Mouse (Mus musculus): Measurements from ENCODE around the gene Ms4a6b. TPM values are rescaled to one million over a fixed set of nuclear protein-coding genes. Genes with fewer than 3 reads are reported as not detected.
"Not testable (repeated sequence)": the region's sequence is repeated elsewhere in the genome, so short reads cannot be mapped to it uniquely, and the experiment has no call there.

The Ms4a6b gene
- polyA plus RNA-seq, 1 experiment from 2014 or later: 9.6 TPM

GRCm38 (mm10) chr19:11533888-11534445, 17.7 kb downstream of the Ms4a6b start:
- Histone ChIP-seq H3K27me3 (no peaks in the 10 kb centered on the region), H3K4me3 (replicated peaks) (no peak overlapping the region), H3K4me1 (no peaks in the 10 kb centered on the region), H3K4me2 (replicated peaks) (no peak overlapping the region), H3K27ac (replicated peaks) (no peak overlapping the region), H3K9ac (no peak overlapping the region), H3K36me3 (no peaks in the 10 kb centered on the region), H3K9me3 (replicated peaks) (no peaks in the 10 kb centered on the region)
- ATAC-seq (ENCODE audit: insufficient number of reproducible peaks, low FRiP score, low TSS enrichment, low read depth): no peak
- 52% methylated on average over 2 of the region's 2 CpGs for WGBS

- Histone ChIP-seq H3K27ac (replicated peaks) (no peak within 1 kb of the TSS), H3K4me3 (replicated peaks) (no peak within 1 kb of the TSS), H3K9ac (no peak within 1 kb of the TSS), H3K9me3 (replicated peaks) (no peaks in the 10 kb centered on the region), H3K4me2 (replicated peaks) (no peak within 1 kb of the TSS), H3K4me1 (no peaks in the 10 kb centered on the region), H3K27me3 (no peaks in the 10 kb centered on the region), H3K36me3 (no peaks in the 10 kb centered on the region)
- WGBS: 9% methylated on average over 7 of the region's 7 CpGs
- no peak for ATAC-seq (ENCODE audit: insufficient number of reproducible peaks, low FRiP score, low TSS enrichment, low read depth)
Observed at GRCm38 (mm10) chr19:11536593-11536992, 20.3 kb downstream of the Ms4a6b start, which contains the start of gene Ms4a4d. Gene Ms4a4d (plus strand): TSS chr19:11536801.

- H3K4me2 ChIP-seq (replicated peaks): no peak overlapping the region
- H3K4me1 ChIP-seq: no peaks in the 10 kb centered on the region
- ATAC-seq (ENCODE audit: insufficient number of reproducible peaks, low FRiP score, low TSS enrichment, low read depth): no peak
- no peak overlapping the region for H3K27ac ChIP-seq (replicated peaks)
- H3K9me3 ChIP-seq (replicated peaks): no peaks in the 10 kb centered on the region
- no peaks in the 10 kb centered on the region for H3K36me3 ChIP-seq
- no peak overlapping the region for H3K4me3 ChIP-seq (replicated peaks)
- no peak overlapping the region for H3K9ac ChIP-seq
- H3K27me3 ChIP-seq: no peaks in the 10 kb centered on the region
- 21% methylated on average over 2 of the region's 2 CpGs for WGBS
Observed at GRCm38 (mm10) chr19:11537336-11537735, 21.0 kb downstream of the Ms4a6b start.

- not testable (repeated sequence) for H3K4me2 ChIP-seq (replicated peaks); H3K9me3 ChIP-seq (replicated peaks); ATAC-seq (ENCODE audit: insufficient number of reproducible peaks, low FRiP score, low TSS enrichment, low read depth); H3K36me3 ChIP-seq; H3K4me3 ChIP-seq (replicated peaks); H3K9ac ChIP-seq; H3K27ac ChIP-seq (replicated peaks); H3K27me3 ChIP-seq; H3K4me1 ChIP-seq
- 82% methylated on average over 1 of the region's 1 CpGs for WGBS
Observed at GRCm38 (mm10) chr19:11540166-11540821, 24.0 kb downstream of the Ms4a6b start.

- H3K4me1 ChIP-seq; H3K27ac ChIP-seq (replicated peaks); H3K27me3 ChIP-seq; ATAC-seq (ENCODE audit: insufficient number of reproducible peaks, low FRiP score, low TSS enrichment, low read depth); H3K4me2 ChIP-seq (replicated peaks); H3K9ac ChIP-seq; H3K36me3 ChIP-seq; H3K4me3 ChIP-seq (replicated peaks); H3K9me3 ChIP-seq (replicated peaks): not testable (repeated sequence)
- 82% methylated on average over 2 of the region's 2 CpGs for WGBS
Observed at GRCm38 (mm10) chr19:11544383-11544782, 28.1 kb downstream of the Ms4a6b start.

GRCm38 (mm10) chr19:11547911-11548310, 31.6 kb downstream of the Ms4a6b start:
- Histone ChIP-seq H3K4me1 (no peaks in the 10 kb centered on the region), H3K36me3 (no peaks in the 10 kb centered on the region), H3K27ac (replicated peaks) (no peak overlapping the region), H3K4me2 (replicated peaks) (no peak overlapping the region), H3K27me3 (no peaks in the 10 kb centered on the region), H3K9ac (no peak overlapping the region), H3K4me3 (replicated peaks) (no peak overlapping the region), H3K9me3 (replicated peaks) (no peaks in the 10 kb centered on the region)
- no peak for ATAC-seq (ENCODE audit: insufficient number of reproducible peaks, low FRiP score, low TSS enrichment, low read depth)

GRCm38 (mm10) chr19:11554726-11555125, 38.4 kb downstream of the Ms4a6b start:
- H3K4me3 ChIP-seq (replicated peaks): no peak overlapping the region
- no peaks in the 10 kb centered on the region for H3K9me3 ChIP-seq (replicated peaks)
- no peak for ATAC-seq (ENCODE audit: insufficient number of reproducible peaks, low FRiP score, low TSS enrichment, low read depth)
- H3K27me3 ChIP-seq: no peaks in the 10 kb centered on the region
- no peak overlapping the region for H3K27ac ChIP-seq (replicated peaks)
- H3K4me1 ChIP-seq: no peaks in the 10 kb centered on the region
- no peak overlapping the region for H3K9ac ChIP-seq
- no peaks in the 10 kb centered on the region for H3K36me3 ChIP-seq
- H3K4me2 ChIP-seq (replicated peaks): no peak overlapping the region
- 85% methylated on average over 5 of the region's 5 CpGs for WGBS

- H3K9me3 ChIP-seq (replicated peaks); H3K9ac ChIP-seq; H3K36me3 ChIP-seq; H3K27me3 ChIP-seq; H3K4me3 ChIP-seq (replicated peaks); H3K4me1 ChIP-seq; ATAC-seq (ENCODE audit: insufficient number of reproducible peaks, low FRiP score, low TSS enrichment, low read depth); H3K4me2 ChIP-seq (replicated peaks); H3K27ac ChIP-seq (replicated peaks): not testable (repeated sequence)
Observed at GRCm38 (mm10) chr19:11559560-11559959, 43.2 kb downstream of the Ms4a6b start.

- H3K9me3 ChIP-seq (replicated peaks): no peaks in the 10 kb centered on the region
- H3K36me3 ChIP-seq: no peaks in the 10 kb centered on the region
- ATAC-seq (ENCODE audit: insufficient number of reproducible peaks, low FRiP score, low TSS enrichment, low read depth): no peak
- no peaks in the 10 kb centered on the region for H3K4me1 ChIP-seq
- no peak overlapping the region for H3K9ac ChIP-seq
- WGBS: 80% methylated on average over 8 of the region's 8 CpGs
- H3K27me3 ChIP-seq: no peaks in the 10 kb centered on the region
- no peak overlapping the region for H3K27ac ChIP-seq (replicated peaks)
- no peak overlapping the region for H3K4me2 ChIP-seq (replicated peaks)
- no peak overlapping the region for H3K4me3 ChIP-seq (replicated peaks)
Observed at GRCm38 (mm10) chr19:11574965-11575364, 58.7 kb downstream of the Ms4a6b start.

Other genes with a start within 250 kb of the Ms4a6b start
- gene Ms4a5, start 232.6 kb upstream of the Ms4a6b start, polyA plus RNA-seq (2015; fragmentation: Nextera tagmentation; extraction: Ambion mirVana): not detected in 2 replicates
- 0.08 and 0.17 TPM in 2 replicates for gene Ms4a14, start 202.1 kb upstream of the Ms4a6b start, polyA plus RNA-seq (2015; fragmentation: Nextera tagmentation; extraction: Ambion mirVana)
- 11.1 and 11.2 TPM in 2 replicates for gene Ms4a7, start 180.4 kb upstream of the Ms4a6b start, polyA plus RNA-seq (2015; fragmentation: Nextera tagmentation; extraction: Ambion mirVana)
- gene Ms4a4a, start 141.0 kb upstream of the Ms4a6b start, polyA plus RNA-seq (2015; fragmentation: Nextera tagmentation; extraction: Ambion mirVana): 10.3 and 13.0 TPM in 2 replicates
- 1.1 and 1.8 TPM in 2 replicates for gene Ms4a4c, start 111.7 kb upstream of the Ms4a6b start, polyA plus RNA-seq (2015; fragmentation: Nextera tagmentation; extraction: Ambion mirVana)
- gene Ms4a4b, start 73.0 kb upstream of the Ms4a6b start, polyA plus RNA-seq (2015; fragmentation: Nextera tagmentation; extraction: Ambion mirVana): not detected in 2 replicates
- 10.0 and 12.5 TPM in 2 replicates for gene Ms4a6c, start 47.1 kb upstream of the Ms4a6b start, polyA plus RNA-seq (2015; fragmentation: Nextera tagmentation; extraction: Ambion mirVana)
- 0.12 TPM in 1 of 2 replicates, not detected in the other for gene Gm8369, start 30.6 kb upstream of the Ms4a6b start, polyA plus RNA-seq (2015; fragmentation: Nextera tagmentation; extraction: Ambion mirVana)
- 0.97 and 1.1 TPM in 2 replicates for gene Ms4a4d, start 20.3 kb downstream of the Ms4a6b start, polyA plus RNA-seq (2015; fragmentation: Nextera tagmentation; extraction: Ambion mirVana)
- gene Ms4a6d, start 88.3 kb downstream of the Ms4a6b start, polyA plus RNA-seq (2015; fragmentation: Nextera tagmentation; extraction: Ambion mirVana): 8.5 and 10.1 TPM in 2 replicates
- 1.5 and 1.6 TPM in 2 replicates for gene Ms4a2, start 107.2 kb downstream of the Ms4a6b start, polyA plus RNA-seq (2015; fragmentation: Nextera tagmentation; extraction: Ambion mirVana)
- gene Ms4a3, start 124.3 kb downstream of the Ms4a6b start, polyA plus RNA-seq (2015; fragmentation: Nextera tagmentation; extraction: Ambion mirVana): 0.24 TPM in 1 of 2 replicates, not detected in the other
- not detected in 2 replicates for gene Oosp2, start 144.0 kb downstream of the Ms4a6b start, polyA plus RNA-seq (2015; fragmentation: Nextera tagmentation; extraction: Ambion mirVana)
- not detected in 2 replicates for gene Oosp1, start 174.6 kb downstream of the Ms4a6b start, polyA plus RNA-seq (2015; fragmentation: Nextera tagmentation; extraction: Ambion mirVana)
- not detected in 2 replicates for gene Oosp3, start 180.5 kb downstream of the Ms4a6b start, polyA plus RNA-seq (2015; fragmentation: Nextera tagmentation; extraction: Ambion mirVana)
- gene Gif, start 231.0 kb downstream of the Ms4a6b start, polyA plus RNA-seq (2015; fragmentation: Nextera tagmentation; extraction: Ambion mirVana): not detected in 2 replicates